Mouse (Mus musculus) ES-Bruce4 (cell line): ENCODE data around the gene Fancc. TPM values are rescaled to one million over a fixed set of nuclear protein-coding genes. Genes with fewer than 3 reads are reported as not detected.

Experiments
- H3K27ac ChIP-seq: 2 replicates; pipeline ENCODE4 v1.5.1; 2012; ENCODE audit warnings: low read length, inconsistent platforms; ENCODE audit not compliant: insufficient read depth
- H3K27me3 ChIP-seq: 2 replicates; pipeline ENCODE4 v1.6.1; 2012; ENCODE audit warnings: mild to moderate bottlenecking, low read length, inconsistent platforms; ENCODE audit not compliant: control insufficient read depth, poor library complexity, insufficient read depth, severe bottlenecking
- H3K36me3 ChIP-seq: 2 replicates; pipeline ENCODE4 v1.6.1; 2012; ENCODE audit warnings: inconsistent platforms, mild to moderate bottlenecking, low read length, moderate library complexity; ENCODE audit not compliant: control insufficient read depth, poor library complexity, insufficient read depth, severe bottlenecking
- H3K4me1 ChIP-seq: one replicate; pipeline ENCODE4 v1.8.1; 2011; ENCODE audit warnings: low read length; ENCODE audit not compliant: control insufficient read depth, insufficient read depth
- H3K4me3 ChIP-seq: 2 replicates; pipeline ENCODE4 v1.5.1; 2011; ENCODE audit warnings: low read depth, mild to moderate bottlenecking, low read length
- H3K9ac ChIP-seq: 2 replicates; pipeline ENCODE4 v1.6.1; 2012; ENCODE audit warnings: low read depth, mild to moderate bottlenecking, inconsistent platforms; ENCODE audit not compliant: poor library complexity, severe bottlenecking
- H3K9me3 ChIP-seq: replicated peaks from 2 replicates; pipeline ENCODE4 v1.6.1; 2012; ENCODE audit warnings: mild to moderate bottlenecking, low read length, inconsistent platforms; ENCODE audit not compliant: control insufficient read depth, poor library complexity, insufficient read depth, severe bottlenecking
- CTCF ChIP-seq: IDR thresholded peaks from one replicate; pipeline ENCODE4 v1.8.1; 2011; ENCODE audit warnings: low read depth, low read length
- EP300 ChIP-seq: IDR thresholded peaks from 2 replicates; pipeline ENCODE4 v1.6.1; 2011; ENCODE audit warnings: low read depth, low read length; ENCODE audit not compliant: insufficient read depth
- POLR2A ChIP-seq: IDR thresholded peaks from one replicate; pipeline ENCODE4 v1.8.1; 2011; ENCODE audit warnings: low read length; ENCODE audit not compliant: insufficient read depth
- polyA plus RNA-seq: library from polyadenylated mRNA; stranded (reverse); fragments of >200 nt; gene quantifications from 2 replicates; pipeline ENCODE4 v1.2.4, GENCODE M21; 2011; ENCODE audit warnings: low read depth; ENCODE audit not compliant: missing spikeins, insufficient read depth, insufficient read length

The Fancc gene
- polyA plus RNA-seq, 1 experiment = 13.3 TPM

- Histone ChIP-seq H3K9ac (no peak overlapping the region), H3K4me3 (no peak overlapping the region), H3K9me3 (no peaks in the 10 kb centered on the region), H3K27me3 (no peaks in the 10 kb centered on the region), H3K36me3 (peaks cover 3% of the 10 kb centered on the region; the same call in 1 of the 2 replicates), H3K4me1 (peaks cover 10% of the 10 kb centered on the region), H3K27ac (no peak overlapping the region)
- TF ChIP-seq EP300 (no peak), POLR2A (no peak), CTCF (no peak)
Observed at GRCm38 (mm10) chr13:63304124-63304792, 192.8 kb downstream of the Fancc start.

GRCm38 (mm10) chr13:63302381-63302780, 194.7 kb downstream of the Fancc start:
- Histone ChIP-seq H3K27ac (no peak overlapping the region), H3K27me3 (no peaks in the 10 kb centered on the region), H3K9ac (no peak overlapping the region), H3K4me1 (peaks cover 10% of the 10 kb centered on the region), H3K9me3 (no peaks in the 10 kb centered on the region), H3K4me3 (no peak overlapping the region), H3K36me3 (peaks cover 7% of the 10 kb centered on the region; the same call in 1 of the 2 replicates)
- no peak for TF ChIP-seq CTCF
- no peak for TF ChIP-seq EP300
- no peak for TF ChIP-seq POLR2A

GRCm38 (mm10) chr13:63301764-63302209, 195.3 kb downstream of the Fancc start:
- H3K9ac ChIP-seq = no peak overlapping the region
- no peak overlapping the region for H3K4me3 ChIP-seq
- no peaks in the 10 kb centered on the region for H3K27me3 ChIP-seq
- no peak for TF ChIP-seq EP300
- no peak for TF ChIP-seq POLR2A
- TF ChIP-seq CTCF = no peak
- peaks cover 9% of the 10 kb centered on the region; the same call in 1 of the 2 replicates for H3K36me3 ChIP-seq
- H3K27ac ChIP-seq = no peak overlapping the region
- peaks cover 9% of the 10 kb centered on the region for H3K4me1 ChIP-seq
- H3K9me3 ChIP-seq = no peaks in the 10 kb centered on the region

- H3K4me1 ChIP-seq = peaks cover 7% of the 10 kb centered on the region
- no peaks in the 10 kb centered on the region for H3K9me3 ChIP-seq
- H3K9ac ChIP-seq = no peak overlapping the region
- TF ChIP-seq POLR2A (no peak), EP300 (no peak), CTCF (no peak)
- no peaks in the 10 kb centered on the region for H3K27me3 ChIP-seq
- H3K4me3 ChIP-seq = no peak overlapping the region
- H3K36me3 ChIP-seq = peaks cover 12% of the 10 kb centered on the region; the same call in 1 of the 2 replicates
- H3K27ac ChIP-seq = no peak overlapping the region
Observed at GRCm38 (mm10) chr13:63300929-63301328, 196.1 kb downstream of the Fancc start.

- H3K27ac ChIP-seq = no peak overlapping the region
- peaks cover 16% of the 10 kb centered on the region for H3K4me1 ChIP-seq
- no peak overlapping the region for H3K9ac ChIP-seq
- no peaks in the 10 kb centered on the region for H3K9me3 ChIP-seq
- TF ChIP-seq CTCF = no peak
- no peak for TF ChIP-seq EP300
- no peak for TF ChIP-seq POLR2A
- H3K27me3 ChIP-seq = no peaks in the 10 kb centered on the region
- H3K36me3 ChIP-seq = peaks cover 12% of the 10 kb centered on the region; the same call in 1 of the 2 replicates
- no peak overlapping the region for H3K4me3 ChIP-seq
Observed at GRCm38 (mm10) chr13:63298931-63299330, 198.1 kb downstream of the Fancc start.

- Histone ChIP-seq H3K9me3 (no peaks in the 10 kb centered on the region), H3K9ac (no peak overlapping the region), H3K27ac (no peak overlapping the region), H3K4me1 (peaks cover 18% of the 10 kb centered on the region), H3K27me3 (no peaks in the 10 kb centered on the region), H3K36me3 (peaks cover 12% of the 10 kb centered on the region; the same call in 1 of the 2 replicates), H3K4me3 (no peak overlapping the region)
- TF ChIP-seq EP300 (no peak), CTCF (no peak), POLR2A (no peak)
Observed at GRCm38 (mm10) chr13:63297933-63298332, 199.1 kb downstream of the Fancc start.
